Mouse (Mus musculus) adrenal gland, adult 8-10 months (tissue): ENCODE data around the gene Sorl1. TPM values are rescaled to one million over a fixed set of nuclear protein-coding genes. Genes with fewer than 3 reads are reported as not detected.

Experiments used
- DNase-seq: peaks from one replicate; pipeline ENCODE4 v3.0.0; 2022
- total RNA-seq, 4 experiments: library from RNA; stranded (reverse); gene quantifications; 2 replicates each; pipeline ENCODE4 v1.2.4; 2022

The Sorl1 gene
- 10 to 100 TPM; 14.1 to 41.2 (median 31.8) TPM for total RNA-seq

- no peak for DNase-seq
Measured at GRCm38 (mm10) chr9:42123713-42124576, at the start of gene Sorl1. Gene Sorl1, minus strand, starts transcription at chr9:42124297.

GRCm38 (mm10) chr9:42173781-42174180 is 49.7 kb upstream of the Sorl1 start:
- no peak for DNase-seq

GRCm38 (mm10) chr9:42169491-42169890 is 45.4 kb upstream of the Sorl1 start:
- DNase-seq: no peak

- no peak for DNase-seq
Measured at GRCm38 (mm10) chr9:42169025-42169424, 44.9 kb upstream of the Sorl1 start.

- no peak for DNase-seq
Measured at GRCm38 (mm10) chr9:42164930-42165329, 40.8 kb upstream of the Sorl1 start.

- no peak for DNase-seq
Measured at GRCm38 (mm10) chr9:42163011-42163410, 38.9 kb upstream of the Sorl1 start.

- no peak for DNase-seq
Measured at GRCm38 (mm10) chr9:42159376-42159775, 35.3 kb upstream of the Sorl1 start.

- no peak for DNase-seq
Measured at GRCm38 (mm10) chr9:42158652-42159051, 34.6 kb upstream of the Sorl1 start.

- no peak for DNase-seq
Measured at GRCm38 (mm10) chr9:42157981-42158380, 33.9 kb upstream of the Sorl1 start.

GRCm38 (mm10) chr9:42156566-42156965 is 32.5 kb upstream of the Sorl1 start:
- no peak for DNase-seq

- no peak for DNase-seq
Measured at GRCm38 (mm10) chr9:42154682-42155081, 30.6 kb upstream of the Sorl1 start.

- no peak for DNase-seq
Measured at GRCm38 (mm10) chr9:42148816-42149215, 24.7 kb upstream of the Sorl1 start.

GRCm38 (mm10) chr9:42148036-42148435 is 23.9 kb upstream of the Sorl1 start:
- DNase-seq: no peak

GRCm38 (mm10) chr9:42146463-42146862 is 22.4 kb upstream of the Sorl1 start:
- no peak for DNase-seq

- no peak for DNase-seq
Measured at GRCm38 (mm10) chr9:42141549-42142210, 17.6 kb upstream of the Sorl1 start.

GRCm38 (mm10) chr9:42138248-42138858 is 14.3 kb upstream of the Sorl1 start:
- no peak for DNase-seq

GRCm38 (mm10) chr9:42137578-42137977 is 13.5 kb upstream of the Sorl1 start:
- DNase-seq: no peak

GRCm38 (mm10) chr9:42130793-42131760 is 7.0 kb upstream of the Sorl1 start:
- DNase-seq: no peak

- no peak for DNase-seq
Measured at GRCm38 (mm10) chr9:42127983-42128382, 3.9 kb upstream of the Sorl1 start.

- no peak for DNase-seq
Measured at GRCm38 (mm10) chr9:42125262-42125982, 1.3 kb upstream of the Sorl1 start.

GRCm38 (mm10) chr9:42123204-42123603 is 893 bp downstream of the Sorl1 start:
- no peak for DNase-seq
